Mouse (Mus musculus): ENCODE measurements around the gene Ctrb1.

DNA sequence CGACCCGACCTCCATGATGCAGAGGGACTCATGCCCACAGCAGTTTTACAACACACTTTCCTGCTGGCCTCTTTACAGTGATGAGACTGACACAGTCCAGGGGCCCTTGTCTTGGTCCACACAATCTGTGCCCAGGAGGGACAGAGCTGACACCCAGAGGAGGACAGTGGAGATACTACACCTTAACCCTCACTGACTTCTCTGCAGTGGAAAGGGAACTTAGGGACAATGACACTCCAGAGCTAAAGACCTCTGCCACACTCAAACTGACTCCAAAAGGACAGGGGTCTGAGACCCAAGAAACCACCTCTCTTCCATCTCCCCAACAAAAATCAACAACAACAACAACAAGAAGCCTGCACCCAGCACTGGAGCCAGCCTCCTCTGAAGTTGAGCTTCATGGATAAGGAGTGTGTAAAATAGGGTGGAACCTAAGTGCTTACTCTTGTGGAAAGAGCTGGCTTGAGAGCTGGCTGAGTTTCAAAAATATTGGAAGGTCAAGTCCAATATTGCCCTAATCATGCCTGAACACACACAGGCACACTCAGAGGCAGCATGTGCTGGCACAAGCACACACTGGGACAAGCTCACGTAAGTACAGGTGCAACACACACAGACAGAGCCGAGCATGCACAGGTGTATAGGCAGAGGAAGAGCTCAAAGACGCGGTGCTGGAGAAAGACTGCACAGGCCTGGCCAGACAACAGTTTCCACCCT lies 43.6 kb upstream of the Ctrb1 start:
- TF ChIP-seq CTCF (conservative IDR thresholded peaks at IDR 0.05; ENCODE audit: insufficient read depth, insufficient read length, low read depth, low read length) = no peak
- TF ChIP-seq POLR2A (IDR thresholded peaks at IDR 0.05; ENCODE audit: low read depth, low read length) = no peak

All from kidney, adult 2 months (tissue).